ENCODE assay signal across 12 mouse cellular contexts in genomic region chr9:42803061-42803491, GRCm38 (mm10).
DNase-seq lines count a peak whose midpoint lies in the region; ATAC-seq and TF ChIP-seq lines count a peak whose summit lies in the region.
"Had no signal": no experiment of that assay in that cellular context is flagged by ENCODE, and none has a peak within 500 bp of the region (broad histone marks: within the 10 kb centered on the region; RNA-seq: fewer than 3 reads in every experiment).

No protein-coding gene starts in this region.

- TF ChIP-seq CTCF in gastrocnemius, adult 2 months (IDR thresholded peaks at IDR 0.05) = no peak
- no peak for TF ChIP-seq CTCF in liver, adult 2 months (IDR thresholded peaks at IDR 0.05; ENCODE audit: low read depth, low read length)

- no peaks in the 10 kb centered on the region for H3K9me3 ChIP-seq in liver, embryonic 12.5 days (replicated peaks)
- H3K9me3 ChIP-seq in lung, embryonic 16.5 days (ENCODE audit: control insufficient read depth, low read length) = no peaks in the 10 kb centered on the region
- H3K9me3 ChIP-seq: heart, embryonic 15.5 days; kidney, embryonic 15.5 days; neural tube, embryonic 12.5 days had no signal

- no peak overlapping the region for H3K27ac ChIP-seq in gastrocnemius, adult 2 months
- no peak overlapping the region for H3K27ac ChIP-seq in liver, adult 2 months (replicated peaks; ENCODE audit: insufficient read depth, low read depth, low read length)
- H3K27ac ChIP-seq in liver, embryonic 12.5 days = no peak overlapping the region
- no peak overlapping the region for H3K27ac ChIP-seq in lung, embryonic 16.5 days (ENCODE audit: low read length)
- H3K27ac ChIP-seq: heart, embryonic 15.5 days; kidney, embryonic 15.5 days; macrophage; neural tube, embryonic 12.5 days had no signal

- no peak overlapping the region for H3K4me3 ChIP-seq in gastrocnemius, adult 2 months
- no peak overlapping the region for H3K4me3 ChIP-seq in liver, adult 2 months (ENCODE audit: insufficient read depth, low read depth, low read length)
- H3K4me3 ChIP-seq in liver, embryonic 12.5 days = no peak overlapping the region
- no peak overlapping the region for H3K4me3 ChIP-seq in lung, embryonic 16.5 days (ENCODE audit: low read length)
- H3K4me3 ChIP-seq: heart, embryonic 15.5 days; kidney, embryonic 15.5 days; neural tube, embryonic 12.5 days had no signal

- H3K9ac ChIP-seq in liver, adult 2 months (ENCODE audit: low read depth, low read length) = no peak overlapping the region
- H3K9ac ChIP-seq in liver, embryonic 12.5 days = no peak overlapping the region
- H3K9ac ChIP-seq in lung, embryonic 16.5 days (ENCODE audit: low read length) = no peak overlapping the region
- H3K9ac ChIP-seq: heart, embryonic 15.5 days; kidney, embryonic 15.5 days; neural tube, embryonic 12.5 days had no signal

- DNase-seq in gastrocnemius, adult 2 months = peak; percentile 42
- DNase-seq in gastrocnemius, postnatal 36 days = no peak
- peak; percentile 90 for DNase-seq in liver, adult 2 months (ENCODE audit: extremely low read depth, low read depth, low spot score)
- peak; percentile 48 to 54 for DNase-seq in adrenal gland, postnatal 36 days
- no peak for DNase-seq in spleen, adult 12 weeks (ENCODE audit: low spot score)
- DNase-seq in thymus, postnatal 4 days = no peak

- H3K79me2 ChIP-seq in liver, adult 2 months (ENCODE audit: control insufficient read depth, insufficient read depth, low read length) = no peaks in the 10 kb centered on the region

- no peaks in the 10 kb centered on the region for H3K36me3 ChIP-seq in liver, adult 2 months (ENCODE audit: control insufficient read depth, insufficient read depth, low read length)
- no peaks in the 10 kb centered on the region for H3K36me3 ChIP-seq in liver, embryonic 12.5 days
- H3K36me3 ChIP-seq in lung, embryonic 16.5 days (ENCODE audit: control insufficient read depth, insufficient read depth, low read length) = no peaks in the 10 kb centered on the region
- H3K36me3 ChIP-seq: heart, embryonic 15.5 days; kidney, embryonic 15.5 days; neural tube, embryonic 12.5 days had no signal

- 9% methylated on average over 3 of the region's 3 CpGs for WGBS in liver, adult 2 months
- 46% methylated on average over 3 of the region's 3 CpGs for WGBS in liver, embryonic 12.5 days (ENCODE audit: insufficient replicate concordance)
- 48% methylated on average over 3 of the region's 3 CpGs for WGBS in lung, embryonic 16.5 days

- peaks cover 2% of the 10 kb centered on the region; the same call in 1 of the 2 replicates for H3K27me3 ChIP-seq in liver, adult 2 months (ENCODE audit: control insufficient read depth, insufficient read depth, low read length)
- H3K27me3 ChIP-seq in liver, embryonic 12.5 days (replicated peaks) = no peaks in the 10 kb centered on the region
- H3K27me3 ChIP-seq in lung, embryonic 16.5 days (ENCODE audit: control insufficient read depth, insufficient read depth, low read depth, low read length) = no peaks in the 10 kb centered on the region
- H3K27me3 ChIP-seq: kidney, embryonic 15.5 days; neural tube, embryonic 12.5 days had no signal

- peaks cover 14% of the 10 kb centered on the region for H3K4me1 ChIP-seq in liver, adult 2 months (ENCODE audit: control insufficient read depth, insufficient read depth, low read length)
- no peaks in the 10 kb centered on the region for H3K4me1 ChIP-seq in liver, embryonic 12.5 days
- H3K4me1 ChIP-seq in lung, embryonic 16.5 days (replicated peaks; ENCODE audit: control insufficient read depth, insufficient read depth, low read length) = peaks cover 20% of the 10 kb centered on the region
- H3K4me1 ChIP-seq: neural tube, embryonic 12.5 days had no signal

- intact Hi-C loops in gastrocnemius, adult 2 months (cut with DNase I) = no loop called here
- intact Hi-C loops in gastrocnemius, postnatal 36 days (cut with DNase I) = no loop called here

- ATAC-seq in liver, embryonic 12.5 days = no peak
- ATAC-seq in lung, embryonic 16.5 days (ENCODE audit: low read depth) = peak; percentile 68

- no peak for TF ChIP-seq POLR2A in liver, adult 2 months (IDR thresholded peaks at IDR 0.05; ENCODE audit: extremely low read depth, insufficient read depth, low read length)

- no peak overlapping the region for H3K4me2 ChIP-seq in liver, embryonic 12.5 days
- H3K4me2 ChIP-seq in lung, embryonic 16.5 days (ENCODE audit: low read depth, low read length) = no peak overlapping the region
- H3K4me2 ChIP-seq: heart, embryonic 15.5 days; kidney, embryonic 15.5 days; neural tube, embryonic 12.5 days had no signal

Comparison
In these comparisons a context has a peak if more than half of its experiments do, and no peak if none do; other contexts are left out.
1. DNase-seq: peak in gastrocnemius, adult 2 months (single experiment), liver, adult 2 months (single experiment) and adrenal gland, postnatal 36 days (2 of 2); none in gastrocnemius, postnatal 36 days (0 of 2), spleen, adult 12 weeks (single experiment) and thymus, postnatal 4 days (single experiment).